Mouse (Mus musculus): ENCODE measurements around the gene Rlbp1. TPM values are rescaled to one million over a fixed set of nuclear protein-coding genes. Genes with fewer than 3 reads are reported as not detected.

Rlbp1 gene
- total RNA-seq (2022) = not detected

DNA sequence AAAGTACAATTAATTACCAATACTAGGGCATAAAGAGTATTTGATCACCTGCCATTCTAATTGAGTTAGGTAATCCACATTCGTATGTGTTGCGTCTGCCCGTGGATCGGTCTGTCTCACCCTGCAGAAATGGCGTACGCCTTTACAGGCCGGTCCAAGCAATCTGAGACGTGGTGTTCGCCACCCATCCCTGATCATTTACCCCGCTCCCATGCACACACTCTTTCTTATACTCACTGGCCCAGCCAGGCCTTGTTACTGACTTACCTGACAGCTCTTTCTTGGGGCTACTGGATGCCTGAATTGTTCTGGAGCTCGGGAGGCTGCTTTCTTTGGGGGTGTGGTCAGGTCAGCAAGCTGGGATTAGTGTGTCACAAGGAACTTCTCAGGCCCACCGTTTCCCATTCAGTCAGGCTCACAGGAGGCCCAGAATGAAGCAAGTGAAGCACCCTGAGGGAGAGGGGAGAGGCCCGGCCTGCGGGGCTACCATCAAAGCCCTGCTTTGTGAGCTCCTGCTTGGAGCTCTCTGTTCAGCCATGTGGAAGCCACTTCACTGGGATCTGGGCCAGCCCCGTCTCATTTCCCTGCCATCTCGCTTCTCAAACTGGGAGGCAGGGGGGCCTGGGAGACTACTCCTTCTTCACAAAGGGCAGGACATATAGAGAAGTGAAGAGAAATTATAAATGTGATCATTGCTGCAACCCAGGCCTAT lies at the start of gene Rlbp1:
TSS of gene Rlbp1 (minus strand) at position 627 of the 712 bp plus-strand sequence.
- DNase-seq (ENCODE audit: low spot score) = no peak

- no peak for DNase-seq (ENCODE audit: low spot score)
Measured at GRCm38 (mm10) chr7:79428243-79428642, 41.4 kb upstream of the Rlbp1 start.

DNA sequence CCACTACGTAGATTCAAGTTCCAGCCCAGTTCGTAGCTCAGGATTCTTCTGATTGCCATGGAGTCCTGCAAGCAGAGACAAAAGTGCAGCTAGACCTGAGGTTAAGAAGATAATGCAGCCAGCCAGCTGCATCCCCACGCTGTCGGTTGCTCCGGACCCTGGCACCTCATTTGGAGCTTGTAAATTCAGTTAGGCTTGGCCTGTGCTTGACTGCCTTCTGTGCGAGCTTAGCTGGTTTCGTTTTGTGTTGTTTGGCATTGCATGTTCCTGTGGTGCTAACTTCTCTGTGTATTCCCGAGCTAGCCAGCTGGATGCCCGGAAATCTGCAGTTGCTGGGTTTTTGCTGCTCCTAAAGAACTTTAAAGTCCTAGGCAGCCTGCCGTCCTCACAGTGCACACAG lies 39.0 kb upstream of the Rlbp1 start:
- no peak for DNase-seq (ENCODE audit: low spot score)

GRCm38 (mm10) chr7:79422876-79423275 lies 36.0 kb upstream of the Rlbp1 start:
- no peak for DNase-seq (ENCODE audit: low spot score)

DNA sequence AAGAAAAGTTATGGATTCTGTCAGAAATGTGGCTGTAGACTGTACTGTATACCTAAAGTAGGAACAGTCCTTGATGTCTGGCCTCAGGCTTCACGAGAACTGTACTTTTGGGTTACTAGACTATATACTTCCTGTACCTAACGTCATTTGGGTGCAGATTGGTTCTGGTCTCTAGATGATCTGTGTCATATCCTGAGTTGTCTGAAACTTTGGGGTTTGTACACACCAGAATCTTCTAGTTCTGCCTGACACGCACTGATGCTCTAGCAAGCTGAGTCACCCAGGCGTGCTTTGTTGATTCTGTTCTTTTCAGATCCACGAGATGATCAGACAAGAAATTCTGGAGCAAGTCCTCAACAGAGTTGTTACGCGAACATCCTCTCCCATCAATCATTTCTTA lies 33.1 kb upstream of the Rlbp1 start:
- DNase-seq (ENCODE audit: low spot score) = no peak

GRCm38 (mm10) chr7:79414449-79415375 lies 27.9 kb upstream of the Rlbp1 start:
- no peak for DNase-seq (ENCODE audit: low spot score)

DNA sequence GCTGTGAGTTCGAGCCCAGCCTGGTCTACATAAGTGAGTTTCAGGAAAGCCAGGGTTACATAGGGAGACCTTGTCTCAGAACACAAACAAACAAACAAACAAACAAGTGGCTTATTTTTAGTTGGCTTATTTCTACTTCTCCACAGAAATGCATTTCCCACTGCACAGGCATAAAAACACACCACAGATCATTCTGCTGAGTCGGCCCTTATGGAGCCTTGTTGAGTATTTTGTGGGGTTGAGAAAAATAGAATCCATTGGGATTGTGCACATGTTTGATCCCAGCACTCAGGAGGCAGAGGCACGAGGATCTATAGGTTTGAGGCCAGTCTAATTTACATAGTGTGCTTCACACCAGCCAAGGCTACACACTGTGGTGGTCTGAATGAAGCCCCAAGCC lies 13.4 kb upstream of the Rlbp1 start:
- DNase-seq (ENCODE audit: low spot score) = no peak

DNA sequence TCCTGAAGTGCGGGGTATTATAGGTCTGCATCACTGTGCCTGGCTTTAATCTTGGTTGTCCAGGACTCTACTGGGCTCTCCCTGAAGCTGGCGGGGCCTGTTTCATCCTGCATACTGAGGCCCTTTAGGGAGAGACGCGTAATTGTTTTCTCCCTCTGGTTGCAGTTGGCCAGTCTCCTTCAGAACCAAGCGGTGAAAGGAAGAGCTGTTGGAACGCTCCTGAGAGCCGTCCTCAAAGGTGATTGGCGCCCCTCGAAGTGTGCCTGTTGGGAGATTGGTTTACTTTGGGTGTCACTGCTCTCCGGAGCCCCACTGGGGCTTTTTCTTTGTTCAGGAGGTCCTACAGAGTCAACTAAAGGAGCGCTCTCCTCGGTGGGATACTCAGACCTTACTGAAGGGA lies 12.1 kb upstream of the Rlbp1 start:
- no peak for DNase-seq (ENCODE audit: low spot score)

DNA sequence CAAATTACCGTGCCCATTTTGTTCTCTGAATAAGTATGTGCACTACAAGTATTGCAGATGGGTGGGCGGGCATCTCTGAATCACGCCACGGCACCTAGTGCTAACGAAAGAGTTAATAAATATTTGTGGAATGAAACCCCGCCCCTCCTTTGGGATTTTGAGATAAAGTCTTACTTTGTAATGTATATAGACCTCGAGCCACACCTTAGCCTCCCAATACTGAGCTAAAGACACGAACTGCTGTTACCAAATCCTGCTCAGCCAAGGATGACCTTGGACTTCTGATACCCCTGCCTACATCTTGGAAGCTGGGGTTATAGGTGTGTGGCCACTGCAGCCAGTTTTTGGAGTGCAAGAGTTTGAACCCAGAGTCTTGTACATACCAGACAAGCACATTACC lies 11.6 kb upstream of the Rlbp1 start:
- DNase-seq (ENCODE audit: low spot score) = no peak

- DNase-seq (ENCODE audit: low spot score) = no peak
Measured at GRCm38 (mm10) chr7:79397446-79397963, 10.7 kb upstream of the Rlbp1 start.

DNA sequence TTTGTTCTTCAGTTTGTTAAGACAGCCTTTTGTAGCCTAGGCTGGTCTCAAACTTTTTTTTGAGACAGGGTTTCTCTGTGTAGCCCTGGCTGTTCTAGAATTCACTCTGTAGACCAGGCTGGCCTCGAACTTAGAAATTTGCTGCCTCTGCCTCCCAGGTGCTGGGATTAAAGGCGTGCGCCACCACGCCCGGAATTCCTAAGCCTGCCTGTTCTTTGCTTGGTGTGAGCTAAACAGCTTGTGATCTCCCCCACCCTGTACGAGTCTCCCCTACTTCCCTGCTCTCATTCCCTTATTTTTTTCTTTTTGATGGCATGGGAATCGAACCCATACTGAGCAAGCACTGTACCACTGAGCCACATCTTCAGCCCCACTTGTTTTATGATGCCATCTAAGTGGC lies 8.3 kb upstream of the Rlbp1 start:
- no peak for DNase-seq (ENCODE audit: low spot score)

DNA sequence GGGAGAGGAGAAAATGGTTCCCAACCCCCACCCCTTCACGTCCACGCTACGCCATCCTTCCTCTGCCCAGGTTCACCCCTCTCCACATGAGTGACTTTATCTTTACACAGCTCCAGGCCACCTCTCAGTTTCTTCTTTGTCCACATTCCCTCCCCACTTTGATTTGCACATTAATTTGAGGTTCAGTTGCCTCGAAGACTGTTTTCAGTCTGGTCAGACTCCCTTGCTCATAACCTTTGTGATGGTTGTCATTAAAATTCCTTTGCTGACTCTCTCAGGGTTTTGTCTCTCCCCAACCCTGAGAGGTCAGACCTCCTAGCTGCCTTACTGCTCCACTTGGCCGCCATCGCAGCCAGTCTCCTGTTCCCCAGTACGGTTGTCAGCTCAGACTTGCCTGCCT lies 7.8 kb upstream of the Rlbp1 start:
- DNase-seq (ENCODE audit: low spot score) = no peak

DNA sequence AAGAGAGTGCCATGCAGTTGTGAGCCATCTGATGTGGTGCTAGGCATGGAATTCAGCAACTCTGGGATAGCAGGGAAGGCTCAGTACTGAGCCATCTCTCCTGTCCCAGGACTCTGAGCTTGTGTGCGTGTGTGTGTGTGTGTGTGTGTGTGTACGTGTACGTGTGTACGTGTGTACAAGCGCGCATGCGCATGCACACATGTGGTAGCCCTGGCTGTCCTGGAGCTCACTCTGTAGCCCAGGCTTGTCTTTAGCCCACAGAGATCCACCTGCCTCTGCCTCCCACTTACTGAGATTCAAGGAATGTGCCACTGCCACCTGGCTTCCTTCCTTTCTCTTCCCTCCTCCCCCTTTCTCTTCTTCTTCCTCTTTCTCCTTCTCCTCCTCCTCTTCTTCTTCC lies 7.1 kb upstream of the Rlbp1 start:
- DNase-seq (ENCODE audit: low spot score) = no peak

GRCm38 (mm10) chr7:79392860-79393513 lies 6.1 kb upstream of the Rlbp1 start:
- DNase-seq (ENCODE audit: low spot score) = no peak

- DNase-seq (ENCODE audit: low spot score) = peak; percentile 91
Measured at GRCm38 (mm10) chr7:79391883-79392649, 5.2 kb upstream of the Rlbp1 start, which contains the start of gene Fanci. Gene Fanci, plus strand, starts transcription at chr7:79391929.

DNA sequence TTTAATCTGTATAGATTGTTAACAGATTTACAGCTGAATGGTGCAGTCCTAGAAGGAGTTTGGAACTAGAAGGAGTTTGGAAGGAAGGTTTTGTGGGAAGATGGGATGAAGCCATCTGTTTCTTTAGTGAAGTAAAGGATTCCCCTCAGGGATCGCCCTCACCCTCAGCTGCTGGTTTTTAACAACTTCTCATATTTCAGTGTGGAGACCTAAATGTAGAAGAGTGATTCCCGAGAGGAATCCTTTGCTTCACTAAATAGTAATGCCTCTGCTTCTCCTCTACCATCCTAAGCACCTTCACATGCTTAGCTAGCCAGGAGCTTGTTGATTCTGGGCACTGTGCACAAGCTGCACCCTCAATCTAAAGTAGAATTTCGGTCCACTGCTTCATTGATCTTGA lies 4.6 kb upstream of the Rlbp1 start:
- DNase-seq (ENCODE audit: low spot score) = no peak

DNA sequence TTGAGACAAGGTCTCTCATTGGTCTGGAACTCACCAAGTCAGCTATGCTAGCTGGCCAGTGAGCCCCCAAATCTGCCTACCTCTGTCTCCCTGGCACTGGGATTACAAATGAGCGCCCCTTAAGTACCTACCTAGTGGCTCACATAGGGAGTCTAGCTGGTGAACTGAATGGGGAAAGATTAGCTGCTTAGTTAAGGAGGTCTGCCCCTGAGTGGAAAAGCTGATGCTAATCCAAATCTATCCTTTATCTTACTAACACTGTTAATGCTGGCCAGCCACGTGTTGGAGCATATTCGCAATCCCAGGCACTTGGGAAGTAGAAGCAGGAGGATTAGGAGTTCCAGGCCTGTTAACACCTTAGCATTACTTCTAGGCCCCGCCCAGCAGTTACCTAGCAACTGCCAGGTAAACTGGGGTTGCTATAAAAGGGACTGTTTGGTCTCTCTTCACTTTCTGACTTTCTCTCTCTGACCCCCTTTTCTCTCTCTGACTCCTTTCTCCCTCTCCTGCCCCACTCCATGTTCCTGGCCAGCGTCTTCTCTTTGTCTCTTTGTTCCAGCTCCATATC lies 3.4 kb upstream of the Rlbp1 start:
- no peak for DNase-seq (ENCODE audit: low spot score)

DNA sequence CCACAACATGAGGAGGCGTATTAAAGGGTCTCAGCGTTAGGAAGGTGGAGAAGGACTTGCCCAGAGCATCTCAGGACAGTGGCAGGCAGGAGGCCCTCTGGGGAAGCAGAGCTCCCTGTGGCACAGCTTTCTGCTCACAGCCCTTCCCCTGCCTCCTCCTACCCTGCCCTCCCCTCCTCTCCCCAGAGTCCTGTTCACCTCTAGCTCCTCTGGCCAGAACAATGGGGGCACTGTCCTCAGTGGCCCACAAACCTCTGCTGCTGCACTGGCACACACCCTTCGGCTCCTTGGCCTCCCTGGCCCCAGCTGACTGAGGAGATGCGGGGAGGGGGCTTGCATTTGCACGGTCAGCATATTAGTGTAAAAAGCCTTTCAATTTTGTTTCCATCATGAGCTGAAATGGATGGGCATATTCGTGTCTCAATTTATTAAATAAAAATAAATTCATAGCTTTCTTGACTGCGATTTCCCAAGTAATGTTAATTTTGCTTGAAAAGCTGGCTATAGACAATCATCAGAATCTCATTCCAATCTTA lies 1.9 kb upstream of the Rlbp1 start:
- no peak for DNase-seq (ENCODE audit: low spot score)

GRCm38 (mm10) chr7:79387991-79388390 lies 1.1 kb upstream of the Rlbp1 start:
- no peak for DNase-seq (ENCODE audit: low spot score)

- DNase-seq (ENCODE audit: low spot score) = no peak
Measured at GRCm38 (mm10) chr7:79387140-79387539, 292 bp upstream of the Rlbp1 start.

Measured in heart, adult 8-10 months (tissue).